Mouse (Mus musculus) left cerebral cortex, adult 8-10 months (tissue): Measurements from ENCODE around the gene Ceacam18. TPM values are rescaled to one million over a fixed set of nuclear protein-coding genes. Genes with fewer than 3 reads are reported as not detected.
"Not testable (repeated sequence)": the region's sequence is repeated elsewhere in the genome, so short reads cannot be mapped to it uniquely, and the experiment has no call there.

Source experiments
- DNase-seq, 2 experiments: peaks; one replicate each; pipeline ENCODE4 v3.0.0; 2022; ENCODE audit warnings: low spot score in 2 of 2
- total RNA-seq, 4 experiments: library from RNA; stranded (reverse); gene quantifications; 2 replicates each; pipeline ENCODE4 v1.2.4; 2022

Ceacam18 gene
- total RNA-seq, 4 experiments from 2014 or later: not detected

DNA sequence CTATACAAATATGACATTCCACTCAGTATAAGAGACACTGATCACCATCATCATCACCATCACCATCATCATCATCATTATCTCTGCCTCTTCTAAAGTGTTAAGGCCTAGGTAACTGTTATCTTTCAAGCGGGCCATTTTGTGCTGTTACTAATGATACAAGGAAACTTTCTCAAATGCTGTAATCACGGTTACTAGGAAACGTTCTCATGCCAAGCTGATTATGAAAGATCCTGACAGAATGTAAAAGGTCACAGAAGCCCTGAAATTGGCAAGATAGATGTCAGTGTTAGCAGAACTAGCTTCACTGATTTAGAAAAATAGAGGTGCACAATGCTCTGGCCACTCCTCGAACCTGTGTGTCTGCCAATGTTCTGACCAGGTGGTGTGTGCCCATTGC lies 32.7 kb downstream of the Ceacam18 start:
- not testable (repeated sequence) for DNase-seq

DNA sequence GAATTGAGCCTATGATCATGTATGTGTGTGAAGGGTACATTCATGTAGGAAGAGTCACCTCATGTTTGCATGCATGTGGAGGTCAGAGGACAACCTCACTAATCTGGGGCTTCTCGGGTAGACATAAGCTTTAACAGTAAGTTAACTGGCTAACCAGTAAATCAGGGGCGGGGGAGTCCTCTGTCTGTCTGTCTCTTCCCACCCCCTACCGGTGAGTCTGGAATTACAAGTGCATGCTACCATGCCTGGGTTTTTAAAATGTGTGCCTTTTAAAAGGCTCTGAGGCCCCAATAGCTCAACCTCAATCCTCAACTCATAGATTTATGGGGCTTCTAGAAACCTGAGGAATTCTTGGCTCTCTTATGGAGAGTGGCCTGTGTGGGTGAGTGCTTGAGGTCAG lies 34.1 kb downstream of the Ceacam18 start:
- no peak for DNase-seq

DNA sequence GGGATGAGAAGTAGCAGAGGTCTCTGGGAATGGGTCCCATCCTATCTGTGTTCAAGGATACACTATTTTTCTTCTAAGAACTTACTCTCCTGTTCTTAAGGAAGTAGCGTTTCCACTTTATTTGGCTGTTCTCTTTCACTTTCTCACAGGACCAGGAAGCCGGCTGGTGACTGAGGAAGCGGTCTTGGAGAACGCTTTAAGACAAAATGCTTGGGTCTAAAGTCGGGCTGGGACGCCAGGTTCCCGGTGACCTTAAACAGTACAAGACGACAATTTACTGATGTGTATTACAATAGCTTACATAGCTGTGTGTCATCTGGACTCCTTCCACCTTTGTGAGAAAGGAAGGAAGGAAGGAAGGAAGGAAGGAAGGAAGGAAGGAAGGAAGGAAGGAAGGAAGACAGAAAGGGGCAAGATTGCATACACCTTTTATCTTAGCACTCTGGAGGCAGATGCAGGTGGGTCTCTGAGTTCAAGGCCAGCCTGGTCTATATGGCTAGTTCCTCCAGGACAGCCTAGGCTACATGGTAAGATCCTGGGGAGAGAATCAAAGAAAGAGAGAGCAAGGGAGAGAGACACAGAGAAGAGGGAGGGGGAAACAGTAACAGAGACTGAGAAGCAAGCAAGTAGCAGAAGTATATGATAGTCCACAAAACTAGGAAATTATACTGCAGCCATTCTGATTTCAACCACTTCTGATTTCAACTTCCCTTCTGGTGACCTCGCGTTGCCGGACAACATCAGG lies 36.7 kb downstream of the Ceacam18 start:
- no peak for DNase-seq

DNA sequence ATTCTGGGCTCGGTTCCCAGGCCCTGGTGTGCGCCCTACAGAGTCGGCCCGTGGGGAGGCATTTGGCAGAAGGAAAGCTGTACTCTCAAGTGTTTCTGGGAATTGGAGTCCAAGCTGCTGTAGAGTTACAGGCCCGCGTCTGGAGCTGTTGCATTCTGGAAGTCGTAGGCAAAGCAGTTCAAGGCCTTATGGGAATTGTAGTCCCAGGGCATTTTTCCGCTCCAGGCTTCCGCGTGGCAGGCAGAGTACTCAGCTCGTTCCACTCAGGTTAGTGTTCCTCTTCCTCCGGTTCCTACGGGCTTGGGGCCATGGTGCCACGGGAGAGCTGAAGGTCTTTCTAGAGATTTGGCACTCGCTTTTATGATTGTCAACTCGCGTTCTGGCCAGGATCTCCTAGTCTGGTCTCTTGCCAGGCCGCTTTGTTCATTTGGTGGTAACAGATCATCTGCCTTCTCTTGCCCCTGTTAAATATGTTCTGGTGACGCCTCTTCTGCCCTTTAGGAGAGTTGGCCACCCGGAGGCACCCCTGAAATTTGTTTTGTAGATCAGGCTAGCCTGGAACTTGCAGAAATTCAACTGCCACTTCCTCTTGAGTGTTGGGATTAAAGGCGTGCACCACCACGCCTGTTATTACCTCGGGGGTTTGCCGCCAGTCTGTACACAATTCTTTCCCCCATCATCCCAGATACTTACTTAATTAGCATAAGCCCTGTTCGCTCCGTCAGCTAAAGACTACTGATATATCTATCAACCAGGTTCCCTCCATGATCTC lies 37.5 kb downstream of the Ceacam18 start, which contains the start of gene Ctu1:
Gene Ctu1 (plus strand): TSS at position 208 of the 772 bp plus-strand sequence.
- DNase-seq: peak; percentile 73 to 95

DNA sequence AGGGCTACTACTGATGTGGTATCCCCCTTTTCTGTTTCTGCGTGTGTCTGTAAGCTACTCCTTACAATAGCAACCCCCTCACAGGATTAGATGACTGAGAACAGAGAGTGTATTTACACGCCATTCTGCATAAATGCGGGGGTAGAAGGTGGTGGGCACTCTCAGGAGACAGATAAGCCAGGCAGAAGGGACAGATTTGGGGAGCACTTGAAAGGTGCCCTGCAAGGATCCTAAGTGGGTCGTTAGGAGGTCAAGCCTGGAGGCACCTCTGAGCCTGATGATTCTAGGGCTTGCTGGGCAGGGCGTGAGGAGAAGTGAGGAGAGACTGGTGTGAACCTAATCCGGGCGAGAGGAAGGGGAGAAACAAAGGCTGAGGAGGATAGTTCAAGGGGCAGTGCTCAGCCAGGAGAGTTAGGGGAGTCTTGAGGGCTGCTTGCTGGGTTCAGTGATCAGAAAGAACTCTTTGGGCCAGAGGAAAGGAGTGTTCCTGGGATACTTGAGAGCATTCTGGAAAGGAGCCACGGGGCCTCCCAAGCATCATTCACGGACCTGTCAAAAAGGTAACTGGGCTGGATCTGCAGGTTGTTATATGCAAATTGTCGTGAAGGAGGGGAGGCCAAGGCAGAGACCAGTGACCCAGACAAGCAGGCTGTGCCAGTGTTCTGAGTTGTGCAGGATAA lies 38.2 kb downstream of the Ceacam18 start:
- no peak for DNase-seq

DNA sequence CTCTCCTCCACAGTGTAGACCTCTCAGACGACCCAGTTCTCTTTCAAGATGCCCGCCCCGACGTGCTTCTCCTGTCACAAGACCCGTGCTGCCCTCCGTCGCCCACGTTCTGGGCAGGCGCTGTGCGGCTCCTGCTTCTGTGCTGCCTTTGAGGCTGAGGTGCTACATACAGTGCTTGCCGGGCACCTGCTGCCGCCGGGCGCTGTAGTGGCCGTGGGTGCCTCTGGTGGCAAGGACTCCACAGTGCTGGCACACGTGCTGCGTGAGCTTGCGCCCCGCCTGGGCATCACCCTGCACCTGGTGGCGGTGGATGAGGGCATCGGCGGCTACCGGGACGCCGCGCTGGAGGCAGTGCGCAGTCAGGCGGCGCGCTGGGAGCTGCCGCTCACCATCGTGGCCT lies 40.6 kb downstream of the Ceacam18 start:
- DNase-seq: no peak

DNA sequence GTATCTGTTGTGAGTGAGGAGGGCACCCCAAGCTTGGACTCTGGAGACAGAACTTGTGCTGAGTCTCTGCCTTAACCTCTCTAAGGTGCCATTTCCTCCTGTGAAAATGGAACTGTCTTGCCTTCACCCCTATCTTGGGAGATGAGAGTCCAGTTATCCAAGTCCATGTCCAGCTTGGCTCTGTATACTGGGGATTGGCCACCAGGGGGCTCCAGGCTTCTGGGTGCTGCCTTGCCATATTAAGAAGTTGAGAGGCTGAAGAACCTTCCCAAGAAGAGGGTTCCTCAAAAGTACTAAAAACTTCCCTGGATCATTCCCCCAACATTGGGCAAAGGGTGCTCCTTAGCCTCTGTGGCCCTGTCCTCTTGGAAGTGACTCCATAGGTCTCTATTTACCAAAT lies 44.0 kb downstream of the Ceacam18 start:
- peak in 1 of 2 experiments; percentile 23 for DNase-seq

DNA sequence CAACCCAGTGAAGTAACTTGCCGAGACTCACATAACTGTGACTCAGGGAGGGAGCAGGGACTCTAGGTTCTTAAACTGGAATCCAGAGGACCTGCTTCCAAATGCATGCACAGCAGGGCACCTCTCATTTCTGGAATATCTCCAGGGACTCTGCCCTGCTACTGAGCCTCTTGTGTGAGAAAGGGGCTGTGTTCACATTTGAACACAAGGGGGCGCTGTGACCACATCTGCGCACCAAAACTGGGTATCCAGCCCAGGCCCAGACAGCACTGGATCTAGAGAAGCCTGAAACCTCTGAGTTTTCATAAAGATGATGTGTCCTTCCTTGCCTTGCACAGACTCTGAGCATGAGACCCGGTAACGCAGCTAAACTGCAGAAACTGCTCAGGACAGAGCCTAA lies 46.5 kb downstream of the Ceacam18 start:
- peak in 1 of 2 experiments; percentile 51 for DNase-seq

DNA sequence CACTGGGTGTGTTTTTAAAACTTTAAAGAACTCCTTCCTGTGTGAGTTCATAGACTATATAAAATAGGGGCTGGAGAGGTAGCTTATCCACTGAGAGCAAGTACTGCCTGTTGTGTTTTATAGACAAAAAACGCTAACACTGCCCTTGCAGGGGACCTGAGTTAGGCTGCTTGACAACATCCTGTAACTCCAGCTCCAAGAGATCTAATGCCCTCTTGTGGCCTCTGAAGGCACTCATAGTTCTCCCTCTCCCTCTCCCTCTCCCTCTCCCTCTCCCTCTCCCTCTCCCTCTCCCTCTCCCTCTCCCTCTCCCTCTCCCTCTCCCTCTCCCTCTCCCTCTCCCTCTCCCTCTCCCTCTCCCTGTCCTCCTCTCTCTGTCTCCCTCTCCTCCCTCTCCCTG lies 48.0 kb downstream of the Ceacam18 start:
- DNase-seq: not testable (repeated sequence)

DNA sequence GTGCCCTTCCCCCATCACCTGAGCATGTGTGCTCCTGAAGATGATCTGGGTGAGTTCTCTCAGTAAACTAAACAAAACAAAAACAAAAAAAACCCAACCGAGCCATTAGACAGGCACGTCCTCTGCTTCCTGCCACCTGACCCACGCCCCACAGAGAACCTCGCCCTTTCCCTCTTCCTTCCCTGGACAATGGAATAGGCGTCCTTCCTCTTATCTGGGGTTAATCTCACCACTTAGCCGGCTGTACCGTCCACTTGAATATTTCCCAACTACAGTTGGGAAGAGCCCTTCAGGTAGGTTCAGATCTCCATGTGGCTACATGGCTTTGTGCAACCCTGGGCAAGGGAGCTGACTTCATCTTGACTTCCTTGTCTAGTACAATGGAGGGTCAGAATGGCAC lies 50.6 kb downstream of the Ceacam18 start:
- DNase-seq: no peak

DNA sequence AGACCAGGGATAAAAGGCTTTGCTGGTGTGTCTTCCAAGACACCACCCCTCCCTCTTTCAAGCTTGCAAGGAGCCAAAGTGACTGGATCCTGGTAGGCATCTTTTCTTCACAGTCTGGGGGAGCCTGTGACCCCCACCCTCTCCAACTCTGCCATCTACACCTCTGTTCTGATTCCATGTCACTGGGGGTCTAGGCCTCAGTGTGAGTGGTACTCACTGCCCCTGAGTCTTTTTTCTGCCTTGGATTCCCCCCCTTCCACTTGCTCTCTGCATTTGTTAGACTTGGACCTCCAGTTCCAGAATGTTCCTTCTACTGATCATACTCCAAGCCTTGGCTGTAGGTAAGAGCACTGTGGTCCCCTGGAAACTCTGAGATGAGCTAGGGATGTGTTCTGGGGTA lies 55.6 kb downstream of the Ceacam18 start, which contains the start of gene Klk14:
Gene Klk14 (plus strand): TSS at position 301 of the 400 bp plus-strand sequence.
- no peak for DNase-seq

Other genes starting within 250 kb of the Ceacam18 start
- gene Siglecg, start 226.5 kb upstream of the Ceacam18 start, total RNA-seq: under 1 TPM in 3 of 4 experiments, not detected in 1; 0.07 to 0.84 (median 0.13) TPM
- gene Lim2, start 207.0 kb upstream of the Ceacam18 start, total RNA-seq: not detected
- not detected for gene Nkg7, start 197.6 kb upstream of the Ceacam18 start, total RNA-seq
- gene Cldnd2, start 193.9 kb upstream of the Ceacam18 start, total RNA-seq: not detected
- gene Etfb, start 190.6 kb upstream of the Ceacam18 start, total RNA-seq: 10 to 100 TPM; 52.0 to 61.0 (median 58.8) TPM
- gene Gm45233, start 190.6 kb upstream of the Ceacam18 start, total RNA-seq: 1 to 10 TPM in 1 of 4 experiments, under 1 TPM in 1, not detected in 2; 0.64 to 2.2 TPM
- gene Vsig10l, start 171.6 kb upstream of the Ceacam18 start, total RNA-seq: 1 to 10 TPM; 1.4 to 2.3 (median 2.0) TPM
- gene Iglon5, start 144.6 kb upstream of the Ceacam18 start, total RNA-seq: 10 to 100 TPM; 24.9 to 27.1 (median 25.8) TPM
- not detected for gene 4931406B18Rik, start 128.8 kb upstream of the Ceacam18 start, total RNA-seq
- 10 to 100 TPM in 1 of 4 experiments, 1 to 10 TPM in 3; 5.0 to 11.8 (median 7.3) TPM for gene Cd33, start 90.3 kb upstream of the Ceacam18 start, total RNA-seq
- gene Zfp658, start 72.5 kb upstream of the Ceacam18 start, total RNA-seq: 1 to 10 TPM; 3.8 to 6.1 (median 4.7) TPM
- 10 to 100 TPM; 17.8 to 18.8 (median 18.2) TPM for gene Zfp719, start 55.1 kb upstream of the Ceacam18 start, total RNA-seq
- gene Zfp819, start 27.5 kb upstream of the Ceacam18 start, total RNA-seq: under 1 TPM; 0.26 to 0.35 (median 0.29) TPM
- gene Siglece, start 25.5 kb downstream of the Ceacam18 start, total RNA-seq: 1 to 10 TPM; 1.1 to 1.3 (median 1.3) TPM
- gene Ctu1, start 37.3 kb downstream of the Ceacam18 start, total RNA-seq: 1 to 10 TPM; 7.9 to 9.9 (median 9.3) TPM
- gene Klk14, start 55.7 kb downstream of the Ceacam18 start, total RNA-seq: not detected
- gene Klk13, start 77.9 kb downstream of the Ceacam18 start, total RNA-seq: not detected
- gene Klk12, start 134.2 kb downstream of the Ceacam18 start, total RNA-seq: not detected
- gene Klk11, start 139.9 kb downstream of the Ceacam18 start, total RNA-seq: not detected
- not detected for gene Klk10, start 146.3 kb downstream of the Ceacam18 start, total RNA-seq
- not detected for gene Klk9, start 157.2 kb downstream of the Ceacam18 start, total RNA-seq
- gene Klk8, start 162.9 kb downstream of the Ceacam18 start, total RNA-seq: 1 to 10 TPM; 5.2 to 7.4 (median 6.5) TPM
- not detected for gene Klk7, start 176.6 kb downstream of the Ceacam18 start, total RNA-seq
- gene Klk6, start 189.8 kb downstream of the Ceacam18 start, total RNA-seq: 1 to 10 TPM; 3.2 to 9.7 (median 6.3) TPM
- gene Klk5, start 207.3 kb downstream of the Ceacam18 start, total RNA-seq: not detected
- gene Klk4, start 246.5 kb downstream of the Ceacam18 start, total RNA-seq: not detected